Mouse (Mus musculus) thymus, adult 2 months (tissue): ENCODE results near the gene Ppp1r9a.

Experiments used
- CTCF ChIP-seq: fragments of 200-500 bp; IDR thresholded peaks from 2 replicates; pipeline ENCODE4 v1.5.1; 2012; ENCODE audit warnings: mild to moderate bottlenecking, control low read depth, low read length, moderate library complexity, borderline replicate concordance; ENCODE audit not compliant: control insufficient read depth, poor library complexity, insufficient read depth; ENCODE audit errors: extremely low read depth
- POLR2A ChIP-seq: fragments of 200-500 bp; IDR thresholded peaks from 2 replicates; pipeline ENCODE4 v1.6.1; 2012; ENCODE audit warnings: mild to moderate bottlenecking, low read length, control low read depth, moderate library complexity; ENCODE audit not compliant: control insufficient read depth, poor library complexity, insufficient read depth; ENCODE audit errors: extremely low read depth

DNA sequence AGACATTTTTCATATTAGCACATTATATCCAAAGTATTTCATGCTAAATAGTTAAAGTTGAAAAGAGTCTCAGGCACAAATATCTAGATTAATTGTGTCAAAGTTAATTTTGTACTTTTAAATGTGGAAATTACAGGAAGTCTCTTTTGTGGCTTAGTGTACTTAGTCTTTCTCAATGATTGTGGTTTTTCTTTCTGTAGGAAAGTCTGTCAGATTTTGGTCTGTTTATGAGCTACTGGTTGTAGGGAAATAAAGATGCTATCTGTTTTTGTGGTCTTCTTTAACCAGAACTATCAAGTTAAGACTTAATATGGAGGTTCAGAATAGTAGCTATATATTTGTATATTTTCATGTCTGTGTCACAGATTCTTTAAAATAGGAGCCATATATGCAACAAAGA lies 76.2 kb downstream of the Ppp1r9a start:
- TF ChIP-seq POLR2A (no peak), CTCF (no peak)
